Mouse (Mus musculus): ENCODE results near the gene Lysmd4. TPM values are rescaled to one million over a fixed set of nuclear protein-coding genes. Genes with fewer than 3 reads are reported as not detected.

The Lysmd4 gene
- total and polyA plus RNA-seq, 3 experiments = 5.2 to 7.9 TPM; not detected in 1

DNA sequence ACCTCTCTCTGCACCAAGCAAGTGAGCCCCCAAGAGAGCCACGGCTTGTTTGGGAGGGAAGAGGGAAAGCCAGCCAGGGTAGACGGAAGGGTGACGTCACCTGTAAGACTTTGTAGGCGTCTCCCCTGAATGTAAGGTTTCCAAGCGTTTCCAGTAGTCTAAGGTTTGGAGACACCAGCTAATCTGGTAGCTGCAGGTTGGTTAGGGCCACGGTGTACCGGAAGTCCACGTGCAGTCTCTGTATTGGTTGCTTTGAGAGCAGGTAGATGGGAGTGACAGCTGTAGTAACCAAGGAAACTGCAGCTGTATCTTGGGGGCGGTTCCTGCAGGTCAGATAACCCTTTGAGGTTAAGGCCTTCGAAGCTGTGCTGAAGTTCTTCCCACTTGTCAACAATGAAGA lies 15.8 kb upstream of the Lysmd4 start:
- Histone ChIP-seq H3K9me3 (replicated peaks; ENCODE audit: insufficient read depth, low read length) (no peaks in the 10 kb centered on the region), H3K4me1 (ENCODE audit: control insufficient read depth in 1 of 2, insufficient read depth in 2 of 2, low read length in 2 of 2) (peaks cover 0 to 20% of the 10 kb centered on the region in 2 experiments; a peak in 3 of 4 replicates), H3K79me2 (ENCODE audit: control insufficient read depth, insufficient read depth, low read length, poor library complexity) (no peaks in the 10 kb centered on the region), H3K27ac (ENCODE audit: control insufficient read depth, low read depth, low read length) (no peak overlapping the region), H3K4me3 (ENCODE audit: control insufficient read depth in 1 of 2, insufficient read depth in 1 of 2, low read depth in 2 of 2, low read length in 2 of 2) (peak overlapping the region in 1 of 2 experiments; percentile 21; a peak in 1 of 4 replicates), H3K36me3 (ENCODE audit: control insufficient read depth in 1 of 2, insufficient read depth in 2 of 2, low read length in 2 of 2) (peaks cover 0 to 11% of the 10 kb centered on the region in 2 experiments; a peak in 2 of 4 replicates), H3K9ac (ENCODE audit: control insufficient read depth, low read depth, low read length, poor library complexity, severe bottlenecking) (no peak overlapping the region), H3K27me3 (ENCODE audit: control insufficient read depth in 1 of 2, insufficient read depth in 2 of 2, low read length in 2 of 2) (no peaks in the 10 kb centered on the region; a peak in 1 of 4 replicates)
- DNase-seq (ENCODE audit: low read depth, low spot score) = peak; percentile 50
- TF ChIP-seq ZMIZ1 (IDR thresholded peaks at IDR 0.05; ENCODE audit: low read depth, low read length) (no peak), ZNF384 (IDR thresholded peaks at IDR 0.05; ENCODE audit: low read depth, low read length) (no peak), BHLHE40 (IDR thresholded peaks at IDR 0.05; ENCODE audit: borderline replicate concordance, low read depth, low read length) (no peak), TAL1 (IDR thresholded peaks at IDR 0.05; ENCODE audit: low read length) (peak; percentile 34)

DNA sequence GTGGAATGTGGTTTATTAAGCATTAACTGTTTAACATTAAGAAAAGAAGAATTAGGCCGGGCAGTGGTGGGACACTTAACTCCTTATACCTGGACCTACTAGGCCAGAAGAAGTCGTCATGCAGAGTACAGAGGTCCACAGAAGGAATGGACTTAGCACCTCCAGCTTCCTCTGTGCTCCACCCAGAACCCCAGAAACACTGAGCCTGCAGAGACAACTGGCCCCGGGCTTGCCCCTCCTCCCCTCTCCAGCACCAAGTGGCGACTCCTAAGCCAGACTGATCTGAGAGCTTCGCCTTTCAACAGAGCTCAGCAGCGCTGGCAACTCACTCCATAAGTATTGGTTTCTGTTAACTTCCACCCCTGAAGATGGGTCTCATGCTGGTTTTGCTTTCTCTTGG lies 14.6 kb upstream of the Lysmd4 start:
- Histone ChIP-seq H3K9me3 (replicated peaks; ENCODE audit: insufficient read depth, low read length) (no peaks in the 10 kb centered on the region), H3K9ac (ENCODE audit: control insufficient read depth, low read depth, low read length, poor library complexity, severe bottlenecking) (no peak overlapping the region), H3K4me1 (ENCODE audit: control insufficient read depth in 1 of 2, insufficient read depth in 2 of 2, low read length in 2 of 2) (peaks cover 0 to 20% of the 10 kb centered on the region in 2 experiments; a peak in 3 of 4 replicates), H3K27me3 (ENCODE audit: control insufficient read depth in 1 of 2, insufficient read depth in 2 of 2, low read length in 2 of 2) (no peaks in the 10 kb centered on the region; a peak in 1 of 4 replicates), H3K4me3 (ENCODE audit: control insufficient read depth in 1 of 2, insufficient read depth in 1 of 2, low read depth in 2 of 2, low read length in 2 of 2) (no peak overlapping the region), H3K79me2 (ENCODE audit: control insufficient read depth, insufficient read depth, low read length, poor library complexity) (no peaks in the 10 kb centered on the region), H3K36me3 (ENCODE audit: control insufficient read depth in 1 of 2, insufficient read depth in 2 of 2, low read length in 2 of 2) (peaks cover 0 to 11% of the 10 kb centered on the region in 2 experiments; a peak in 2 of 4 replicates), H3K27ac (ENCODE audit: control insufficient read depth, low read depth, low read length) (no peak overlapping the region)
- TF ChIP-seq NRF1 (IDR thresholded peaks at IDR 0.05; ENCODE audit: insufficient read depth, low read depth, low read length, poor library complexity, severe bottlenecking) (no peak), MEF2A (IDR thresholded peaks at IDR 0.05; ENCODE audit: extremely low read depth, insufficient replicate concordance, low read depth, low read length, poor library complexity, severe bottlenecking) (no peak), SIN3A (IDR thresholded peaks at IDR 0.05; ENCODE audit: low read length) (no peak), POLR2A (IDR thresholded peaks at IDR 0.05; ENCODE audit: control insufficient read depth in 1 of 2, insufficient read depth in 1 of 2, low read depth in 1 of 2, low read length in 2 of 2, poor library complexity in 1 of 2) (no peak), MAFK (IDR thresholded peaks at IDR 0.05; ENCODE audit: borderline replicate concordance, low read depth, low read length) (no peak), GABPA (IDR thresholded peaks at IDR 0.05; ENCODE audit: low read depth, low read length) (no peak), MYC (IDR thresholded peaks at IDR 0.05; ENCODE audit: low read depth, low read length) (no peak), TCF12 (IDR thresholded peaks at IDR 0.05; ENCODE audit: low read depth, low read length) (no peak), USF2 (IDR thresholded peaks at IDR 0.05; ENCODE audit: borderline replicate concordance in 1 of 2, insufficient read depth in 1 of 2, low read depth in 1 of 2, low read length in 2 of 2) (no peak), TBP (IDR thresholded peaks at IDR 0.05; ENCODE audit: low read depth, low read length) (no peak), HCFC1 (IDR thresholded peaks at IDR 0.05; ENCODE audit: low read depth, low read length) (no peak), POLR2AphosphoS5 (IDR thresholded peaks at IDR 0.05; ENCODE audit: borderline replicate concordance, low read depth, low read length) (no peak), ZNF384 (IDR thresholded peaks at IDR 0.05; ENCODE audit: low read depth, low read length) (no peak), MAZ (IDR thresholded peaks at IDR 0.05; ENCODE audit: low read depth, low read length) (no peak)
- no peak for DNase-seq (ENCODE audit: low read depth, low spot score)
